Mouse (Mus musculus) small intestine, adult 2 months (tissue): ENCODE results near the gene Camk2n1. TPM values are rescaled to one million over a fixed set of nuclear protein-coding genes. Genes with fewer than 3 reads are reported as not detected.

Experiments used
- H3K27ac ChIP-seq: fragments of 200-500 bp; 2 replicates; pipeline ENCODE4 v1.5.1; 2012; ENCODE audit warnings: low read depth, low read length, control low read depth, inconsistent platforms; ENCODE audit not compliant: insufficient read depth
- H3K27me3 ChIP-seq: fragments of 200-500 bp; 2 replicates; pipeline ENCODE4 v1.6.1; 2012; ENCODE audit warnings: mild to moderate bottlenecking, moderate library complexity, low read length, inconsistent platforms; ENCODE audit not compliant: control insufficient read depth, insufficient read depth
- H3K36me3 ChIP-seq: fragments of 200-500 bp; 2 replicates; pipeline ENCODE4 v1.6.1; 2012; ENCODE audit warnings: mild to moderate bottlenecking, low read length, control low read depth, inconsistent platforms; ENCODE audit not compliant: control insufficient read depth, insufficient read depth
- H3K4me1 ChIP-seq: fragments of 200-500 bp; 2 replicates; pipeline ENCODE4 v1.6.1; 2012; ENCODE audit warnings: low read length, inconsistent platforms, mixed read lengths; ENCODE audit not compliant: control insufficient read depth, insufficient read depth, insufficient read length
- H3K4me3 ChIP-seq: fragments of 200-500 bp; 2 replicates; pipeline ENCODE4 v1.5.1; 2012; ENCODE audit warnings: low read depth, mild to moderate bottlenecking, control low read depth, inconsistent platforms, low read length, moderate library complexity
- CTCF ChIP-seq: fragments of 200-500 bp; IDR thresholded peaks from 2 replicates; pipeline ENCODE4 v1.5.1; 2012; ENCODE audit warnings: low read depth, mild to moderate bottlenecking, control low read depth, inconsistent platforms, low read length, moderate library complexity, mixed read lengths; ENCODE audit not compliant: insufficient replicate concordance, insufficient read length; ENCODE audit errors: extremely low read depth
- POLR2A ChIP-seq: fragments of 200-500 bp; IDR thresholded peaks from 2 replicates; pipeline ENCODE4 v1.6.1; 2012; ENCODE audit warnings: low read depth, mild to moderate bottlenecking, control low read depth, inconsistent platforms, low read length, moderate library complexity
- WGBS: fragments of 180-500 bp; shearing (Covaris S2); methylation state at CpG from one replicate; pipeline ENCODE4 v1.1.7; 2018; 5-methylcytosine and 5-hydroxymethylcytosine counted together
- polyA plus RNA-seq: library from polyadenylated mRNA; depleted of rRNA; stranded (reverse); fragments of >200 nt; gene quantifications from 2 replicates; pipeline ENCODE4 v1.2.3, GENCODE M21; 2012

Gene Camk2n1
- polyA plus RNA-seq, 1 experiment = 93.9 TPM

DNA sequence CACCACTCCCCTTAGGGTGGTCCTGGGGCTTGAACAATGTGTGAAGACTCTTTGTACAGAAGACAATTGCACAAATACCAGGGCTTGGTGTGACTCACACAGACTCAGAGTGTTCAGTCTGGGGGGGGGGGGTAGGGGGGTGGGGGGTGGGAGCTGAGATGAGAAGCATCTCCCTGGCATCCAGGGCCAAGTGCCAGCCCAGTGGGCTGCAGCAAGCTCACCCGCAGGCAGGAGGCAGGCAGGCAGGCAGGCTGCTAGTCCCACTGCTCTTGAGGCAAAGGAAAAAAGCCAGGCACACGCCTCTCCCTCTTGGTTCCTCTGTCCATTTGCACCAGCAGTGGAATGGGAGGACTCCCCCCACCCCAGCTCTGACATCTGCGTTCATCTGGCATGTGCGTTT lies 37.0 kb downstream of the Camk2n1 start:
- 74% methylated on average over 4 of the region's 4 CpGs for WGBS
- H3K36me3 ChIP-seq = no peaks in the 10 kb centered on the region
- TF ChIP-seq POLR2A = no peak
- TF ChIP-seq CTCF = no peak
- H3K27me3 ChIP-seq = no peaks in the 10 kb centered on the region
- peaks cover 3% of the 10 kb centered on the region; the same call in 1 of the 2 replicates for H3K4me1 ChIP-seq
- H3K4me3 ChIP-seq = no peak overlapping the region
- H3K27ac ChIP-seq = no peak overlapping the region

DNA sequence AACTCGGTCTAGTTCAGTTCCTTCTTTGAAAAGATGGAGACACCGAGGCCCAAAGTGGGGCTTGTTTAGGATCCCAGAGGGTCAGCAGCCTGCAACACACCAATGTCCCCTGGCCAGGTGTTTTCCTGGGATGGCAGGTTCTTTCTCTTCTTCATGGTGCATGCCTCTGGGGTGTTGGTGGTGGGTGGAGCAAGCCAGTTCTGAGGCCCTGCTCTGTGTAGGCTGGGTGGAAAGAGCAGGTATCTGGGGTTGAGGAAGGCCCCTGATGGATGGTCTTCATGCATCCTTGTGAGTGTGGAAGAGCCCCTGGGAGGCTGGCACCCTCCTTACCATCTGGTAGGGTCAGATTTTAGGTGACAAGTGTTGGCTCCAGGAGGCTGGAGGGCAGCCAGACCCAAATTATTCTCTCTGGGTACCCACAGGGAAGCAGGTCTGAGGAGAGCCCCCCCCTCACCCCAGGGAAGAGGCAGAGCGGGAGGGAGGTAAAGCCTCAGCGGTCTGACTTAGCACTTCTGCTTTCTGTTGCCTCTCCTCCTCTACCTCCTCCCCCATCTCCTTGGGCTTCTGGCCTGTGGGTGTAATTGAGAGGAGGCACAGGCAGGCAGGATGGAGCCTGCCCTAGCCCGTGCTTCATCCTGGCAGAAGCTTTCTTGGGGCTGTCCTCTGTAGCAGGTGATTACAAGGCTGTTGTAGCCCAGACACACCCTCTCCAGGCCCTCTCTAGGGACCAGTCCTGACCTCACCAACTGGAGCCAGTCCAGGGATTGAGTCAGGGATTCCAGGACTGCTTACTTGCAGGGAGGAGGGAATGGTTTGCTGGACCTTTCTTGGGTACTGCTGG lies 39.3 kb downstream of the Camk2n1 start:
- no peak overlapping the region for H3K27ac ChIP-seq
- 51% methylated on average over 5 of the region's 5 CpGs for WGBS
- TF ChIP-seq CTCF (no peak), POLR2A (no peak)

DNA sequence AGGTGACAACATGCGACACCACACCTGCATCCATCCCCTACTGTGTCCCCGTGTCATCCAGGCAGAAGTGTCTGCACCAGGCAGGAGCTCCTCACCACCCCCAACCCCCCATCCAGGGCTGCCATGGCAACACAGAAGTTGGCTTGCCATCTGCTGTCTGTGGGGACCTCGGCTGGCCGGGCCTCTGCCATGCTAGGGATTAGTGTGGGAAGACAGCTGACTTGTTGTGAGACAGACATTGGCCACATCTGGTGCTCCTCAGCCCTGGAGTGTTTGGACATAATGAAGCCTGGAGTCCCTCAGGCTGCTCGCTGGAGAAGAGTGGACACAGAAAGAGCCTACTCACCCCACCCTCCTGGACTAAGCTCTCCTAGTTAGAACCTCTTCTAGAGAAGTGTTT lies 40.8 kb downstream of the Camk2n1 start:
- H3K4me1 ChIP-seq = peaks cover 5% of the 10 kb centered on the region; the same call in 1 of the 2 replicates
- H3K36me3 ChIP-seq = no peaks in the 10 kb centered on the region
- whole genome bisulfite sequencing = 70% methylated on average over 5 of the region's 5 CpGs
- H3K4me3 ChIP-seq = no peak overlapping the region
- TF ChIP-seq CTCF (no peak), POLR2A (no peak)
- no peaks in the 10 kb centered on the region for H3K27me3 ChIP-seq
- no peak overlapping the region for H3K27ac ChIP-seq

More for the DNA sequence above, 39.3 kb downstream of the Camk2n1 start:
- Histone ChIP-seq H3K36me3 (no peaks in the 10 kb centered on the region), H3K27me3 (no peaks in the 10 kb centered on the region), H3K4me1 (peaks cover 5% of the 10 kb centered on the region; the same call in 1 of the 2 replicates), H3K4me3 (no peak overlapping the region)

DNA sequence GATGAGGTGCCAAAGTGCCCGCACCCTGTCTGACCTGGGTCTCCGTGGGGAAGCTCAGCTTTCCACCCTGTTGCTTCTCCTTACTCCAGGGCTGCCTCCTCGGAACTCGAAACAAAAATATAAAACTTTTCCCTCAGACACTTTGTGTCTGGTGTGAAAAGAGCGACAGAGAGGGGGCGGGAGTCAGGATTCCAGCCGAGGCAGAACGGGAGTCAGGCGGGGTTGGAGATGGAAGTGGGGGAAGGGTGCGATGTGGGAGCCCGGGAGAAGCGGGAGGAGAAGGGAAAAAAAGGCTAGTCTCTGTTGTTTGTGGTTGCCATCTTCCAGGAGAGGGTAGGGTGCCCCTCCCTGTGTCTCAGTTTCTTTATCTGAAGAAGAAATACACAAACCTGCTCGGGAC lies 41.7 kb downstream of the Camk2n1 start:
- no peak overlapping the region for H3K27ac ChIP-seq

DNA sequence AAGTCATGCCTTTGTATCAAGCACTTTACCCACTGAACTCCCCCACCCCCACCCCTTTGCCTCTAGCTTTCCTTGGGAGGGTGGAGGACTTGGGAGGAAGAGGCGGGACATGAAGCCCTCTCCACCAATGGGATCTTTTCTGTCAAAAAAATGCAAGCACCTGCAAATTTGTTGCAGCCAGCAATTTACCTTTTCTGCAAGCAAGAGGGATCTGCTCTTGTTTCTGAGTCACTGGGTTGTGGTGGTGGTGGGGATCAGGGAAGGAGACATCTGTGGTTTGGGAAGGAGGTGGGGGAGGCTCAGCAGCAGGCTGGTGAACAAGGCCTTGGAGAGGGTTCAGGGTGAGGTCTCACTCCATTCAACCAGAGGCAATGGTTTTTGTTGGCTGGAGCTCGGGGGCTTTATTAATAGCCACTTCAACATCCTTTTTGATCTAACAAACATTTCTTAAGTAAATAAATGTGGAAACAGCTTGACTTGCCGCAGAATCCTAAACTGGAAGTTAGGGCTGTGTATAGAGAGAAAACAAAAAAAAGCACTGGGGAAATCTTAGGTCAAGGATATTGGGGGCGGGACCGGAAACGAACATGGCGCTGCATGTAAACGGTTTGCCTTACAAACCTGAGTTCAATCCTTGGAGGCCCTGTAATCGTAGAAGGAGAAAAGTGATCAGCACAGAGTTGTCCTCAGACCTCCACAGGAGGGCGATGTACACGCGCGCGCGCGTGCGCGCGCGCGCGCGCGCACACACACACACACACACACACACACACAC lies 42.8 kb downstream of the Camk2n1 start:
- no peak overlapping the region for H3K27ac ChIP-seq
- TF ChIP-seq POLR2A (no peak), CTCF (no peak)
- H3K4me3 ChIP-seq = no peak overlapping the region
- H3K36me3 ChIP-seq = no peaks in the 10 kb centered on the region
- H3K4me1 ChIP-seq = peaks cover 5% of the 10 kb centered on the region; the same call in 1 of the 2 replicates
- 66% methylated on average over 21 of the region's 24 CpGs for WGBS
- no peaks in the 10 kb centered on the region for H3K27me3 ChIP-seq

More for the DNA sequence above, 41.7 kb downstream of the Camk2n1 start:
- no peak overlapping the region for H3K4me3 ChIP-seq
- no peaks in the 10 kb centered on the region for H3K36me3 ChIP-seq
- peaks cover 5% of the 10 kb centered on the region; the same call in 1 of the 2 replicates for H3K4me1 ChIP-seq
- WGBS = 18% methylated on average over 13 of the region's 13 CpGs
- no peak for TF ChIP-seq POLR2A
- TF ChIP-seq CTCF = no peak
- H3K27me3 ChIP-seq = no peaks in the 10 kb centered on the region

DNA sequence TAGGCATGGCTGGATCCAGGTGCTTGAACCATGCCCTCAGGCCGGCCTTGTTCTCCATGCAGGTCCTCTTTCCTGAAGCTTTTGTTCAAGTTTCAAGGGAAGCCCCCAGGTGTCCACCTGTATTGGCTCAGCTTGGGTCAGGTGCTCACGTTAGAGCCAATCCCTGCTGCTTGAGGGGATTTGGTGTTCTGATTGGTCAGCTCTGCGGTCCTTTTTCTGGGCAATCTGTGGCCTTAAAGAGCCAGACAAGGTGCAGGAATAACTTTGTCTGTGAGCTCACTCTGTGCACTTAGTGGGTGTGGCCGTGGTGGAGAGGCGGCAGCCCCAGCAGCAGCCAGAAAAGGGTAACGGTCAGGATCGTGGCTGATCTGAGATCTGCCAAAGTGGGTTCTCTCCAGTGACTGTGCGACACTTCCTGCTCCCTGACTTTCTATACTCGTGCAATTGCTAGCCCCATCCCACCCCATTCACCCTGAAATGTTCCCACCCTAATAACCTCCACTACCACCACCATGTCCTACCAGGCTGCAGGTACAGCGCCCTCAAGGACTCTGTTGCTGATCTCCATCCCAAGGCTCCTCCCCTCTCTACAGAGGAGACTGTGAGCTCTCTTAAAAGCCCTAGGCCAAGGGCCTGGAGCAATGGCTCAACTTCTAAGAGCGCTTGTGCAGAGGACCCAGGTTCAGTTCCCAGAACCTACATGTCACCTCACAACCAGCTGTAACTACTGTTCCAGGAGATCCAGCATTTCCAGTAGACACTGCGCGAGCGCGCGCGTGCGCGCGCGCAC lies 45.9 kb downstream of the Camk2n1 start:
- no peaks in the 10 kb centered on the region for H3K36me3 ChIP-seq
- no peaks in the 10 kb centered on the region; the same call in 1 of the 2 replicates for H3K27me3 ChIP-seq
- WGBS = 65% methylated on average over 21 of the region's 21 CpGs
- no peak overlapping the region for H3K4me3 ChIP-seq
- peaks cover 3% of the 10 kb centered on the region; the same call in 1 of the 2 replicates for H3K4me1 ChIP-seq
- TF ChIP-seq CTCF (no peak), POLR2A (no peak)
- H3K27ac ChIP-seq = no peak overlapping the region
